Mouse (Mus musculus): ENCODE measurements around the gene Svep1. TPM values are rescaled to one million over a fixed set of nuclear protein-coding genes. Genes with fewer than 3 reads are reported as not detected.
A peak's percentile ranks its signal among the peaks of the same experiment; 100 is the strongest.

Svep1 gene
- polyA plus RNA-seq, 1 experiment from 2014 or later = 3.3 TPM

DNA sequence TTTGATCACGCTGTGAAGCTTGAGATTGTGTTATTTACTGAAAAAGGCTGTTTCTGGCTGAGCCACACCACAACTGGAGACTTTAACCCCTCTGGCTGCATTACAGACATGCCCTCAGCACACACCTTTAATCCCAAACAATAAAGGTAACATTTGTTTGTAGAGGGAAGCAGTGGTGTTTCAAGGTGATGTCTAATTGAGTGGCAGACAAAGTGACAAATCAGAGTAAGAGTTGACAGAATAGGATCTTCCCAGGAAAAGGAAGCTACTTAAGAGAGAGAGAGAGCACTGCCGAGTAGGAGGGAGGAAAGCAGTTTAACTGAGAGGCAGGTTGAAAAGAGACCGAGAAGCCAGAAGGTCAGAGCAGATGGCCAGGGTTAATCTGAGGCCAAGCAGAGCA lies 203.2 kb downstream of the Svep1 start:
- WGBS = 48% methylated on average over 3 of the region's 3 CpGs
- Histone ChIP-seq H3K36me3 (replicated peaks) (no peaks in the 10 kb centered on the region), H3K27me3 (replicated peaks; ENCODE audit: low read depth, poor library complexity, severe bottlenecking) (no peaks in the 10 kb centered on the region), H3K27ac (replicated peaks) (no peak overlapping the region), H3K4me1 (no peaks in the 10 kb centered on the region), H3K9me3 (no peaks in the 10 kb centered on the region), H3K4me3 (no peak overlapping the region)
- peak; percentile 10 for DNase-seq (ENCODE audit: low spot score)

Other genes with a start within 250 kb of the Svep1 start
- not detected in 2 replicates for gene Txndc8, start 197.7 kb downstream of the Svep1 start, polyA plus RNA-seq (2016; fragmentation: Nextera tagmentation; extraction: Ambion mirVana)
- 0.08 and 0.22 TPM in 2 replicates for gene Musk, start 79.1 kb upstream of the Svep1 start, polyA plus RNA-seq (2016; fragmentation: Nextera tagmentation; extraction: Ambion mirVana)